Mouse (Mus musculus): ENCODE results near the gene Olfr1357. TPM values are rescaled to one million over a fixed set of nuclear protein-coding genes. Genes with fewer than 3 reads are reported as not detected.

The Olfr1357 gene
- polyA plus RNA-seq, 1 experiment from 2014 or later = not detected

DNA sequence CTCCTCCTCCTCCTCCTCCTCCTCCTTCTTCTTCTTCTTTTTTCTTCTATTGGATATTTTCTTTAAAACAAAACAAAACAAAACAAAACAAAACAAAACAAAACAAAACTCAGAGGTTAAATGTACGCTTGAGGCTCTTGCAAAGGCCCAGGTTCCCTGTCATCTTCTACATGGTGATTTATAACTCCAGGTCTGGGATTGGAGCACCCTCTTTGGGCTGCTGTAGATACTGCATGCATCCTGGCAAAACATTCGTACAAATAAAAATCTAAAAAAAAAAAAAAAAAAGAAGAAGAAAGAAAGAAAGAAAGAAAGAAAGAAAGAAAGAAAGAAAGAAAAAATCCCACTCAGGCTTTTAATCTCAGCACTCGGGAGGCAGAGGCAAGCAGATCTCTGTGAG, 12.8 kb downstream of the Olfr1357 start:
- Histone ChIP-seq H3K9ac (no peak overlapping the region), H3K27ac (ENCODE audit: low read depth) (no peak overlapping the region), H3K9me3 (ENCODE audit: low read depth, low read length) (no peaks in the 10 kb centered on the region), H3K4me3 (ENCODE audit: low read depth, low read length) (no peak overlapping the region), H3K4me2 (no peak overlapping the region), H3K27me3 (ENCODE audit: insufficient read depth, low read length) (no peaks in the 10 kb centered on the region), H3K4me1 (ENCODE audit: insufficient read depth) (no peaks in the 10 kb centered on the region), H3K36me3 (ENCODE audit: insufficient read depth) (no peaks in the 10 kb centered on the region)
- ATAC-seq (ENCODE audit: insufficient read depth) (no peak), DNase-seq (peak; percentile 62)
- TF ChIP-seq CTCF (IDR thresholded peaks at IDR 0.05; ENCODE audit: low read depth) = peak; percentile 44
- WGBS = 36% methylated on average over 3 of the region's 3 CpGs

DNA sequence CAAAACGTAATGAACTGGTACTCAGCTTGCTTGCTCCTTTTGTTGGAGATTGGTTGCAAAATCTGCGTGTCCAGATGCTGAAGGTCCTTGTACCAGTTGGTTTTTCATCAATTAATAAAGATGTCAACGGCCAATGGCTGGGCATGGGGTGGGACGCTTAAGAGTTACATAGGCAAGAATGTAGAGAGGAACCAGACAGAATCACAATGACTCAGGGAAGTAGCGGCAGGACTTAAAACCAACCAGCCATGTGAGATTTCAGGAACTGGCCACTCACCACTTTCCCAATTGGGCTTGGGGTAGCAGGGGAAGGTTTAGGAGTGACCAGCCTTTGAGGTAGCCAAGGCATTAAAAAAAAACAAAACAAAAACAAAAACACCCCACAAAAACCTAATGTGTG, 18.0 kb downstream of the Olfr1357 start:
- TF ChIP-seq CTCF (IDR thresholded peaks at IDR 0.05; ENCODE audit: low read depth) = no peak
- no peaks in the 10 kb centered on the region for H3K4me1 ChIP-seq (ENCODE audit: insufficient read depth)
- no peaks in the 10 kb centered on the region for H3K9me3 ChIP-seq (ENCODE audit: low read depth, low read length)
- H3K4me2 ChIP-seq = no peak overlapping the region
- no peak overlapping the region for H3K27ac ChIP-seq (ENCODE audit: low read depth)
- 84% methylated on average over 5 of the region's 5 CpGs for WGBS
- ATAC-seq (ENCODE audit: insufficient read depth) (no peak), DNase-seq (no peak)
- H3K27me3 ChIP-seq (ENCODE audit: insufficient read depth, low read length) = no peaks in the 10 kb centered on the region
- no peak overlapping the region for H3K4me3 ChIP-seq (ENCODE audit: low read depth, low read length)
- no peak overlapping the region for H3K9ac ChIP-seq
- no peaks in the 10 kb centered on the region for H3K36me3 ChIP-seq (ENCODE audit: insufficient read depth)

DNA sequence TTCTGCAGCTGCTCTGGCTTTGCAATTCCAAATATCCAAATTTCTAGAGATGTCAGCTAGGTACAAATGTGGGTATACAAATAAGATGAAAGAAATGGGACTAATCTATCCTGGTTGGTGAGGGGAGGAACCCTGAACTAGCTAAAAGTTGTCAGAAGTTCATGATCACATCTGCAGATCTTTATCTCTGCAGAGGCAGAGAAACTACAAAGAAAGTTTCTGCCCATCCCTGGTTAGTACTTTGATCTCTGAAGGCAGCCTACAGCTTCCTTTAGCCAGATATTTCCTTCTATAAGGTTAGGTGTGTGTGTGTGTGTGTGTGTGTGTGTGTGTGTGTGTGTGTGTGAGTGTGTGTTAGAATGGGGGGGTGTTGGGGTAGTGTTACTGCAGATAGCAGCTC, 23.3 kb downstream of the Olfr1357 start:
- Histone ChIP-seq H3K9ac (no peak overlapping the region), H3K4me2 (no peak overlapping the region), H3K27ac (ENCODE audit: low read depth) (no peak overlapping the region), H3K36me3 (ENCODE audit: insufficient read depth) (peaks cover 4% of the 10 kb centered on the region), H3K27me3 (ENCODE audit: insufficient read depth, low read length) (no peaks in the 10 kb centered on the region), H3K4me3 (ENCODE audit: low read depth, low read length) (no peak overlapping the region), H3K4me1 (ENCODE audit: insufficient read depth) (peaks cover 4% of the 10 kb centered on the region; the same call in 1 of the 2 replicates), H3K9me3 (ENCODE audit: low read depth, low read length) (no peaks in the 10 kb centered on the region)
- ATAC-seq (ENCODE audit: insufficient read depth) (no peak), DNase-seq (no peak)
- no peak for TF ChIP-seq CTCF (IDR thresholded peaks at IDR 0.05; ENCODE audit: low read depth)

DNA sequence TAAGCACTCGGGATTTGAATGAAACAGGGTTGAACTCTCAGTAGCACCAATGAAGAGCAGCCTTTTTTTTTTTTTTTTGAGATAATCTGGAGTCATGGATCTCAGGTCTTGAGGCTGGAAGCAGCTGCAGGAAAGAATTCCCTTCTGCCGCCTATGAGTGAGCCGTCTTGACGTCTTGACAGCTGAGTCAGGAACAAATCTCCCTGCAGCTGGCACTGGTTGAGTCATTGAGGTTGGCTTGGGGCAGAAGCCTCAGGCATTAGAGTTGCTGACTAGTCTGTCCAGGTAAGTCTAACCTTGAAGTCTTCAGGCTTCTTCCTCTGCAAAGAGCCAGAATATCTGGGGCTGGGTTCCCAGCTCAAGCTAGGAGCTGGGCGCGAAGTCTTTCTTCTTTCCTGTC, 23.7 kb downstream of the Olfr1357 start:
- no peak overlapping the region for H3K4me2 ChIP-seq
- no peak overlapping the region for H3K4me3 ChIP-seq (ENCODE audit: low read depth, low read length)
- no peaks in the 10 kb centered on the region for H3K9me3 ChIP-seq (ENCODE audit: low read depth, low read length)
- TF ChIP-seq CTCF (IDR thresholded peaks at IDR 0.05; ENCODE audit: low read depth) = no peak
- ATAC-seq (ENCODE audit: insufficient read depth) (no peak), DNase-seq (no peak)
- H3K9ac ChIP-seq = no peak overlapping the region
- H3K27me3 ChIP-seq (ENCODE audit: insufficient read depth, low read length) = no peaks in the 10 kb centered on the region
- peaks cover 4% of the 10 kb centered on the region; the same call in 1 of the 2 replicates for H3K4me1 ChIP-seq (ENCODE audit: insufficient read depth)
- no peak overlapping the region for H3K27ac ChIP-seq (ENCODE audit: low read depth)
- WGBS = 68% methylated on average over 6 of the region's 6 CpGs
- peaks cover 8% of the 10 kb centered on the region for H3K36me3 ChIP-seq (ENCODE audit: insufficient read depth)

DNA sequence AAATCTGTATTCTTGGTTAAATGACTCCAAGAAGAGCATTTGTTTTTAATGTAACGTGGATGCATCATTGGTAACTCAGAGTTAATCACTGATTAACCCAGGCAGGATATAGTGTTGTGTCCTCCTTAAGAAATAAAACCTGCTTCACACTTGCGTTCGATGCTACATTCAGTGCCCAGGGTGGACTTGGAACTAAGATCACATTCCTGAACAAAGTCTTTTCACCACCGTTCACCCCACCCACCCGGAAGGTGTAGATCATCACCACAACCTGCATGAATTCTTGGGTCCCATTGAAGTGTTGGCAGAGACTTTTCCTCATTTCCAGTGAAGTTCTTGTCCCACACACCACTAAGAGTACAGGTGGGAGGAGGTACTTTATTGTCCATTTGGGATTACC, 24.1 kb downstream of the Olfr1357 start:
- ATAC-seq (ENCODE audit: insufficient read depth) (no peak), DNase-seq (no peak)
- Histone ChIP-seq H3K4me3 (ENCODE audit: low read depth, low read length) (no peak overlapping the region), H3K9ac (no peak overlapping the region), H3K27ac (ENCODE audit: low read depth) (no peak overlapping the region), H3K36me3 (ENCODE audit: insufficient read depth) (peaks cover 13% of the 10 kb centered on the region), H3K27me3 (ENCODE audit: insufficient read depth, low read length) (no peaks in the 10 kb centered on the region), H3K4me2 (no peak overlapping the region), H3K9me3 (ENCODE audit: low read depth, low read length) (no peaks in the 10 kb centered on the region), H3K4me1 (ENCODE audit: insufficient read depth) (peaks cover 4% of the 10 kb centered on the region; the same call in 1 of the 2 replicates)
- TF ChIP-seq CTCF (IDR thresholded peaks at IDR 0.05; ENCODE audit: low read depth) = no peak
- WGBS = 89% methylated on average over 5 of the region's 5 CpGs

DNA sequence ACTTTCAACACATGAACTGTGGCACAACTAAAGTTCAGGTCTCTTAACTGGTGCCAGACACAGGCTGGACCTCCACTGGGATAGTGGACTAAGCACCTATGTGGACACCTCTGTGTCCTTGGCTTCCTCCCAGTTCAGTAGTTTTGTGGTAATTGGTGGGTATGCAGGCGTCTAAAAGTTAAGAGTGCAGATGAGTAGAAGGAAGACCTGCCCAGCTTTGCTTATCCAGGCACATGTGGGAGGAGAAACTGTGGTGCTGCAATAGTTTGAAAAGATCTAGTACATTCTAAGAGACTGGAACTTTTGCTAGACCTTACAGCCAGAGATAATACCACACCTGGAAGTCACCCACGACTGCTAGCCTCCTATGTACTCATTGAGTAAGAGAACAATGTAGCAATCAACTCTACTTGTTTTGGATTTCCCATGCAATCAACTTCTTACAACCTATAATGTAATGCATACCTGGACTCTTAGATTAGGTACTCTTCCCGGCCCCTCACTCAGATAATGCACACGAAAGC, 25.0 kb downstream of the Olfr1357 start:
- peaks cover 4% of the 10 kb centered on the region; the same call in 1 of the 2 replicates for H3K4me1 ChIP-seq (ENCODE audit: insufficient read depth)
- 81% methylated on average over 4 of the region's 4 CpGs for WGBS
- H3K27ac ChIP-seq (ENCODE audit: low read depth) = no peak overlapping the region
- no peaks in the 10 kb centered on the region for H3K27me3 ChIP-seq (ENCODE audit: insufficient read depth, low read length)
- no peak overlapping the region for H3K4me3 ChIP-seq (ENCODE audit: low read depth, low read length)
- H3K36me3 ChIP-seq (ENCODE audit: insufficient read depth) = peaks cover 19% of the 10 kb centered on the region
- H3K4me2 ChIP-seq = no peak overlapping the region
- no peaks in the 10 kb centered on the region for H3K9me3 ChIP-seq (ENCODE audit: low read depth, low read length)
- no peak overlapping the region for H3K9ac ChIP-seq
- DNase-seq = no peak
- no peak for TF ChIP-seq CTCF (IDR thresholded peaks at IDR 0.05; ENCODE audit: low read depth)
- no peak for ATAC-seq (ENCODE audit: insufficient read depth)

DNA sequence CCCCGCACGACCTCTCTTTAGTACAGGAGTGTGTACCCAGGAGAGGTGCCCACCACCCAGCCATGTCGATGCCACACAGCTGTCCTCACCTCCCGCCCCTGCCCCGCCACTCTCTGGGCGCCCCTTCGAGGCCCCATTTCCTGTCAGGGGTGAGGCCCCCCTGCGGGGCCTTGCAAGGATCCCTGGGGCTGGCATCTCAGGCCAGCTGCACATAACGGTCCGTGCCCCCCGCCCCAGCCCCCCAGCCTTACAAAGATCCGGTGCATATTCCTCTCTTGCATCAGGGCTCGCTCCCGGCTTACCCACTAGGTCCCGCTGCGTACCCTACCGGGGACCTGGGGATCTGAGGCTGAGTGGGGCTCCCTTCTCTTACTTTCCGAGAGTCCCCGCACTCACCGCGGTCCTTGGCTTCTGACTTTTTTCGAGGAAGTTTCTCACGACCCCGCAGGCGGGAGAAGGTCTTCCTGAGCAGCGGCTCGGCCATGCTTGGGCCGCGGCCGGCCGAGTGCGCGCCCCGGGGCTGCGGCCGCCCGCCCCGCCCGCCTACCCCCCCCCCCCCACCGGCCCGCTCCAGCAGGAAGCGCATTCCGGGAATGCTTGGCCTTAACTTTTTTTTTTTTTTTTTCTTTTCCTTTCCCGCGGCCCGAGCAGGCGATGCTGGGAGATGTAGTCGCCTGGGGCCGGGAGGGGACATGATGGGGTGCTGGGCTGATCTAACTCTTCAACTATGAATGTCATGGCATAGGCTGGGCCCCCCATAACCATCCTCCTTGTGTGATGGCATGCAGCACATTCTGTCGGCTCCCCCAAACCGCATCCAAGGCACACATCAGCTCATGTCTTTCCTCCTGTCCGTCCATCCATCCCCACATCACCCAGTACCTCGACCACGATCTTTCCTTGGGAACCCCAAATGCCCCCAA, 26.2 kb downstream of the Olfr1357 start, which contains the start of gene Syde1:
TSS of gene Syde1 (minus strand) at position 559 of the 923 bp plus-strand sequence.
- Histone ChIP-seq H3K9ac (peak within 1 kb of the TSS; percentile 90), H3K9me3 (ENCODE audit: low read depth, low read length) (no peaks in the 10 kb centered on the region), H3K4me1 (ENCODE audit: insufficient read depth) (peaks cover 4% of the 10 kb centered on the region; the same call in 1 of the 2 replicates), H3K27me3 (ENCODE audit: insufficient read depth, low read length) (no peaks in the 10 kb centered on the region), H3K4me3 (ENCODE audit: low read depth, low read length) (peak within 1 kb of the TSS; percentile 76), H3K27ac (ENCODE audit: low read depth) (peak within 1 kb of the TSS; percentile 94), H3K36me3 (ENCODE audit: insufficient read depth) (peaks cover 31% of the 10 kb centered on the region), H3K4me2 (peak within 1 kb of the TSS; percentile 82)
- 2% methylated on average over 54 of the region's 54 CpGs for WGBS
- DNase-seq (peak; percentile 84), ATAC-seq (ENCODE audit: insufficient read depth) (peak; percentile 83)
- peak; percentile 40 for TF ChIP-seq CTCF (IDR thresholded peaks at IDR 0.05; ENCODE audit: low read depth)
